ENCODE assay signal across 19 mouse cellular contexts in the genomic region with DNA sequence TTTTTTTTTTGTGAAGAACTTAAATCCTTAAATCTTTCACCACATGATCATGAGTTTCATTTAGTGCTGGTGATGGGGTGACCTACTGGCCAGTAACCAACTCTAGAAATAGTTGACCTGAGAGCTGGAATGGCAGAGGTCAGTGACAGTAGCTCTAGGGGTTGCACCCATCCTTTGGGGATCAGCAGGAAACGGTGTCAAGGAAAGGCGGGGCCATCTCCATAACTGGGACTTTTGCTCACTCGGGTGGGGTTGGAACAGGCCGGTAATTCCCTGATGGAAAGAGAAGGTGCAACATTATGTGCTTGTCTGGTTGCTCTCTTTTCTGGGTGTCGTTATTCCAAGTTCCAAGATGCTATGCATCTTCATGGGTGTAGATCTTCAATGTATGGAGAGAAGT. TPM values are rescaled to one million over a fixed set of nuclear protein-coding genes. Genes with fewer than 3 reads are reported as not detected.
"Had no signal": no experiment of that assay in that cellular context is flagged by ENCODE, and none has a peak within 500 bp of the region (broad histone marks: within the 10 kb centered on the region; RNA-seq: fewer than 3 reads in every experiment).

No protein-coding gene starts in this region.

- H3K27me3 ChIP-seq: midbrain, embryonic 12.5 days; neural tube, embryonic 13.5 days; neural tube, embryonic 15.5 days had no signal

- H3K27ac ChIP-seq: midbrain, embryonic 10.5 days; midbrain, embryonic 12.5 days; neural tube, embryonic 13.5 days; neural tube, embryonic 15.5 days had no signal

- DNase-seq: lung, adult 18-20 months; lung, embryonic 14.5 days; lung, postnatal 10 days; lung, postnatal 4 days; midbrain, embryonic 14.5 days; retina, postnatal 1 day; right cerebral cortex, adult 18-20 months; right cerebral cortex, postnatal 25 days; right cerebral cortex, postnatal 4 days; spleen, adult 18-20 months; thymus, adult 18-20 months; thymus, postnatal 14 days; thymus, postnatal 36 days had no signal

- H3K4me3 ChIP-seq: midbrain, embryonic 10.5 days; midbrain, embryonic 12.5 days; myocyte; neural tube, embryonic 13.5 days; neural tube, embryonic 15.5 days had no signal

- H3K36me3 ChIP-seq: midbrain, embryonic 10.5 days; midbrain, embryonic 12.5 days; neural tube, embryonic 13.5 days; neural tube, embryonic 15.5 days had no signal

- H3K9ac ChIP-seq: lung, embryonic 14.5 days; midbrain, embryonic 12.5 days; neural tube, embryonic 13.5 days; neural tube, embryonic 15.5 days had no signal

RNA-seq across cellular contexts. Expression of gene Csf1, which starts 38.7 kb away (rescaled TPM):
- total RNA-seq: megakaryocyte-erythroid progenitor cell, adult 5-6 weeks had no signal
